Mouse (Mus musculus): ENCODE measurements around the gene Rbm28. TPM values are rescaled to one million over a fixed set of nuclear protein-coding genes. Genes with fewer than 3 reads are reported as not detected.
A peak's percentile ranks its signal among the peaks of the same experiment; 100 is the strongest.

Rbm28 gene
- polyA plus RNA-seq, 1 experiment from 2014 or later: 53.8 TPM

- WGBS: 95% methylated on average over 13 of the region's 13 CpGs
- Histone ChIP-seq H3K9me3 (no peaks in the 10 kb centered on the region), H3K4me3 (no peak overlapping the region), H3K27ac (no peak overlapping the region), H3K36me3 (replicated peaks) (peaks cover 62% of the 10 kb centered on the region), H3K27me3 (ENCODE audit: poor library complexity, severe bottlenecking) (peaks cover 29% of the 10 kb centered on the region), H3K4me1 (peaks cover 19% of the 10 kb centered on the region)
- peak; percentile 13 for DNase-seq (ENCODE audit: extremely low spot score, low spot score)
Observed at GRCm38 (mm10) chr6:29203096-29203495, 38.3 kb upstream of the Rbm28 start.

- Histone ChIP-seq H3K27ac (no peak overlapping the region), H3K4me3 (no peak overlapping the region), H3K36me3 (replicated peaks) (peaks cover 60% of the 10 kb centered on the region), H3K27me3 (ENCODE audit: poor library complexity, severe bottlenecking) (peaks cover 40% of the 10 kb centered on the region), H3K9me3 (no peaks in the 10 kb centered on the region), H3K4me1 (peaks cover 21% of the 10 kb centered on the region)
- 89% methylated on average over 8 of the region's 8 CpGs for WGBS
- DNase-seq (ENCODE audit: extremely low spot score, low spot score): no peak
Observed at GRCm38 (mm10) chr6:29201988-29202387, 37.2 kb upstream of the Rbm28 start.

GRCm38 (mm10) chr6:29201341-29201740 lies 36.5 kb upstream of the Rbm28 start:
- H3K9me3 ChIP-seq: no peaks in the 10 kb centered on the region
- peak; percentile 13 for DNase-seq (ENCODE audit: extremely low spot score, low spot score)
- peaks cover 54% of the 10 kb centered on the region for H3K36me3 ChIP-seq (replicated peaks)
- 94% methylated on average over 5 of the region's 5 CpGs for WGBS
- peaks cover 44% of the 10 kb centered on the region for H3K27me3 ChIP-seq (ENCODE audit: poor library complexity, severe bottlenecking)
- no peak overlapping the region for H3K27ac ChIP-seq
- peaks cover 21% of the 10 kb centered on the region for H3K4me1 ChIP-seq
- no peak overlapping the region for H3K4me3 ChIP-seq

- H3K4me1 ChIP-seq: peaks cover 29% of the 10 kb centered on the region
- no peak overlapping the region for H3K4me3 ChIP-seq
- WGBS: 82% methylated on average over 3 of the region's 3 CpGs
- H3K36me3 ChIP-seq (replicated peaks): peaks cover 47% of the 10 kb centered on the region
- peak; percentile 11 for DNase-seq (ENCODE audit: extremely low spot score, low spot score)
- H3K27me3 ChIP-seq (ENCODE audit: poor library complexity, severe bottlenecking): peaks cover 44% of the 10 kb centered on the region
- H3K9me3 ChIP-seq: no peaks in the 10 kb centered on the region
- no peak overlapping the region for H3K27ac ChIP-seq
Observed at GRCm38 (mm10) chr6:29200496-29200895, 35.7 kb upstream of the Rbm28 start.

- peak overlapping the region; percentile 50 for H3K4me3 ChIP-seq
- H3K4me1 ChIP-seq: peaks cover 38% of the 10 kb centered on the region
- DNase-seq (ENCODE audit: extremely low spot score, low spot score): peak; percentile 12
- WGBS: 45% methylated on average over 8 of the region's 8 CpGs
- H3K9me3 ChIP-seq: no peaks in the 10 kb centered on the region
- peaks cover 48% of the 10 kb centered on the region for H3K27me3 ChIP-seq (ENCODE audit: poor library complexity, severe bottlenecking)
- H3K36me3 ChIP-seq (replicated peaks): peaks cover 40% of the 10 kb centered on the region
- H3K27ac ChIP-seq: 0 out of 2 replicates have a peak overlapping the region, but pooled peaks have one; percentile 60
Observed at GRCm38 (mm10) chr6:29199223-29199855, 34.5 kb upstream of the Rbm28 start.

- H3K4me1 ChIP-seq: peaks cover 43% of the 10 kb centered on the region
- DNase-seq (ENCODE audit: extremely low spot score, low spot score): peak; percentile 91
- peak overlapping the region; percentile 50 for H3K4me3 ChIP-seq
- H3K27ac ChIP-seq: peak overlapping the region; percentile 60; the same call in 1 of the 2 replicates
- H3K36me3 ChIP-seq (replicated peaks): peaks cover 32% of the 10 kb centered on the region
- H3K9me3 ChIP-seq: no peaks in the 10 kb centered on the region
- peaks cover 53% of the 10 kb centered on the region for H3K27me3 ChIP-seq (ENCODE audit: poor library complexity, severe bottlenecking)
- 16% methylated on average over 25 of the region's 25 CpGs for WGBS
Observed at GRCm38 (mm10) chr6:29198309-29199222, 33.8 kb upstream of the Rbm28 start.

- DNase-seq (ENCODE audit: extremely low spot score, low spot score): no peak
- H3K4me1 ChIP-seq: peaks cover 43% of the 10 kb centered on the region
- 85% methylated on average over 5 of the region's 5 CpGs for WGBS
- H3K4me3 ChIP-seq: no peak overlapping the region
- 0 out of 2 replicates have a peak overlapping the region, but pooled peaks have one; percentile 31 for H3K27ac ChIP-seq
- H3K36me3 ChIP-seq (replicated peaks): peaks cover 7% of the 10 kb centered on the region; the same call in 1 of the 2 replicates
- peaks cover 63% of the 10 kb centered on the region for H3K27me3 ChIP-seq (ENCODE audit: poor library complexity, severe bottlenecking)
- no peaks in the 10 kb centered on the region for H3K9me3 ChIP-seq
Observed at GRCm38 (mm10) chr6:29195846-29196698, 31.3 kb upstream of the Rbm28 start.

GRCm38 (mm10) chr6:29195146-29195545 lies 30.3 kb upstream of the Rbm28 start:
- Histone ChIP-seq H3K27me3 (ENCODE audit: poor library complexity, severe bottlenecking) (peaks cover 54% of the 10 kb centered on the region), H3K4me3 (no peak overlapping the region), H3K36me3 (replicated peaks) (no peaks in the 10 kb centered on the region), H3K27ac (no peak overlapping the region), H3K9me3 (no peaks in the 10 kb centered on the region), H3K4me1 (peaks cover 43% of the 10 kb centered on the region)
- 78% methylated on average over 5 of the region's 5 CpGs for WGBS
- no peak for DNase-seq (ENCODE audit: extremely low spot score, low spot score)

- DNase-seq (ENCODE audit: extremely low spot score, low spot score): no peak
Observed at GRCm38 (mm10) chr6:29193961-29194750, 29.4 kb upstream of the Rbm28 start.

GRCm38 (mm10) chr6:29187936-29188335 lies 23.1 kb upstream of the Rbm28 start:
- no peak for DNase-seq (ENCODE audit: extremely low spot score, low spot score)

More at GRCm38 (mm10) chr6:29193961-29194750, 29.4 kb upstream of the Rbm28 start:
- Histone ChIP-seq H3K4me1 (peaks cover 35% of the 10 kb centered on the region), H3K4me3 (no peak overlapping the region), H3K27me3 (ENCODE audit: poor library complexity, severe bottlenecking) (peaks cover 44% of the 10 kb centered on the region), H3K27ac (peak overlapping the region; percentile 13; the same call in 1 of the 2 replicates), H3K9me3 (no peaks in the 10 kb centered on the region), H3K36me3 (replicated peaks) (no peaks in the 10 kb centered on the region)
- 70% methylated on average over 15 of the region's 15 CpGs for WGBS

GRCm38 (mm10) chr6:29179843-29180242 lies 15.0 kb upstream of the Rbm28 start:
- peak; percentile 14 for DNase-seq (ENCODE audit: extremely low spot score, low spot score)
- Histone ChIP-seq H3K9me3 (no peaks in the 10 kb centered on the region), H3K27me3 (ENCODE audit: poor library complexity, severe bottlenecking) (peaks cover 84% of the 10 kb centered on the region), H3K4me3 (peak overlapping the region; percentile 77), H3K36me3 (replicated peaks) (no peaks in the 10 kb centered on the region), H3K27ac (no peak overlapping the region), H3K4me1 (peaks cover 29% of the 10 kb centered on the region)
- WGBS: 45% methylated on average over 8 of the region's 8 CpGs

More at GRCm38 (mm10) chr6:29187936-29188335, 23.1 kb upstream of the Rbm28 start:
- Histone ChIP-seq H3K36me3 (replicated peaks) (no peaks in the 10 kb centered on the region), H3K9me3 (no peaks in the 10 kb centered on the region), H3K27ac (no peak overlapping the region), H3K4me1 (no peaks in the 10 kb centered on the region), H3K27me3 (ENCODE audit: poor library complexity, severe bottlenecking) (peaks cover 12% of the 10 kb centered on the region; the same call in 1 of the 2 replicates), H3K4me3 (no peak overlapping the region)
- 70% methylated on average over 1 of the region's 1 CpGs for WGBS
